Mouse (Mus musculus): Measurements from ENCODE around the gene 4930447C04Rik.
A peak's percentile ranks its signal among the peaks of the same experiment; 100 is the strongest.

GRCm38 (mm10) chr12:72976718-72977117 is 36.1 kb upstream of the 4930447C04Rik start:
- TF ChIP-seq CTCF (IDR thresholded peaks at IDR 0.05) (no peak; the same call in 1 of the 2 replicates), POLR2A (IDR thresholded peaks at IDR 0.05; ENCODE audit: insufficient read depth, low read depth, low read length) (no peak), EP300 (IDR thresholded peaks at IDR 0.05; ENCODE audit: insufficient read depth, low read depth, low read length) (peak; percentile 86)

All from heart, adult 2 months (tissue).